Mouse (Mus musculus) small intestine, adult 2 months (tissue): ENCODE results near the gene Mllt1.

Experiments used
- CTCF ChIP-seq: fragments of 200-500 bp; IDR thresholded peaks from 2 replicates; pipeline ENCODE4 v1.5.1; 2012; ENCODE audit warnings: low read depth, mild to moderate bottlenecking, control low read depth, inconsistent platforms, low read length, moderate library complexity, mixed read lengths; ENCODE audit not compliant: insufficient replicate concordance, insufficient read length; ENCODE audit errors: extremely low read depth
- POLR2A ChIP-seq: fragments of 200-500 bp; IDR thresholded peaks from 2 replicates; pipeline ENCODE4 v1.6.1; 2012; ENCODE audit warnings: low read depth, mild to moderate bottlenecking, control low read depth, inconsistent platforms, low read length, moderate library complexity

- TF ChIP-seq CTCF (no peak), POLR2A (no peak)
Observed at GRCm38 (mm10) chr17:56976531-56977390, 41.5 kb upstream of the Mllt1 start.
